Comparison of ENCODE assay signal across 14 mouse cellular contexts in the genomic region with DNA sequence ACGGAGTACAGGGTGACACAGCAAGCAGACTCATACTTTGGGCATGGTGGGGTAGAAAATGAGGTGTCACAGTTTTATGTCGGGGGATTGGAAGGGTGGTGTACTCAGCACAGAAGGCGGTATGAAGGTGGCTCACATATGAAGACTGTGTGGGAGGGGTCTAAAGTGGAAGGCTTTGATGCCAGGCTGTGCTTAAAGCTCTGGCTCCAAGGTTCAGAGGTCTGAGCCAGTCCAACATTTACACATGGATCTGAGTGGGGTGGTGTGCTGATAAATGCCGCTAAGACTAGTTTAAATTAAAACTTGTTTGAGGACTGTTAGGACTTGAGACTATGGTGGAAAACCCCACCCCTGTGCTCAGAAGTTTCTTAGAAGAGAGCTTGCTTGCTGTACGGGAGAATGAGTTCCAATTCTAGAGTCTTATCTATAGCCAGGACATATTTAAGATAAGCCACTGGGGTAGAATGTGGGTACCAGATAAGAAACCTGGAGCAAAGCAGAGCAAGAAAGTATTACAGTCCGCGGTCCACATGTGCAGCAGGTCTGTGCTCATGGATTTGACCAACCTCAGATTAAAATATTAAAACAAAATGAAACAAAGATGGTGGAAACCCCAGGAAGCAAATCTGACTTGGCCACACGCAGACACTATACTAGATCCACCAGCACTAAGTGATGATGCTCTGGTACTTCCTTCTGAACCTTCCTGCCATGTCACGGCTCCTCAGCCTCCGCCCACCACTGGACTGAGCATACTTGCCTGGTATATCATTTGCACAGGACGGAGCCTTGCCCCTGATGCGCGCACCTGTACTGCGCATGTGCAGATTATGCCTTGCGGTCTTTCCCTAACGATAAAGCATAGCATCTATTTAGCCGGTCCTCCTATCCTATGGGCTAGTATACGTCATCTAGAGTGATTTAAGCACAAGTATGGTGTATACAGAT. TPM values are rescaled to one million over a fixed set of nuclear protein-coding genes. Genes with fewer than 3 reads are reported as not detected.
DNase-seq lines count a peak whose midpoint lies in the region; ATAC-seq lines count a peak whose summit lies in the region.
"Had no signal": no experiment of that assay in that cellular context is flagged by ENCODE, and none has a peak within 500 bp of the region (broad histone marks: within the 10 kb centered on the region; RNA-seq: fewer than 3 reads in every experiment).

No protein-coding gene starts in this region.

- ATAC-seq in forebrain, embryonic 11.5 days (replicated peaks; ENCODE audit: low FRiP score): no peak
- ATAC-seq in megakaryocyte progenitor cell, adult 5-6 weeks (replicated peaks; ENCODE audit: poor library complexity): peak; percentile 66
- ATAC-seq: forebrain, embryonic 13.5 days; Patski had no signal

- DNase-seq in forebrain, embryonic 10.5 days (ENCODE audit: extremely low spot score, low spot score): no peak
- DNase-seq in forebrain, embryonic 11.5 days (ENCODE audit: low spot score): no peak
- peak; percentile 75 for DNase-seq in spleen, adult 12 weeks (ENCODE audit: low spot score)
- no peak for DNase-seq in spleen, adult 18-20 months
- DNase-seq in frontal cortex, adult 2 months (ENCODE audit: extremely low spot score in 1 of 2, low spot score in 1 of 2): no peak
- no peak for DNase-seq in adrenal gland, adult 2 months
- no peak for DNase-seq in cerebellum, adult 9-10 months
- DNase-seq: kidney, adult 9 months; lung, postnatal 10 days; right cerebral cortex, adult 18-20 months; thymus, postnatal 25 days had no signal

- H3K27me3 ChIP-seq in forebrain, embryonic 10.5 days (ENCODE audit: poor library complexity, severe bottlenecking): no peaks in the 10 kb centered on the region
- H3K27me3 ChIP-seq in forebrain, embryonic 11.5 days (ENCODE audit: control insufficient read depth, insufficient read depth, low read length): no peaks in the 10 kb centered on the region
- H3K27me3 ChIP-seq: forebrain, embryonic 13.5 days; Patski had no signal

- 0 out of 2 replicates have a peak overlapping the region, but pooled peaks have one; percentile 22 for H3K27ac ChIP-seq in forebrain, embryonic 10.5 days
- H3K27ac ChIP-seq in forebrain, embryonic 11.5 days (ENCODE audit: low read depth, low read length): no peak overlapping the region
- H3K27ac ChIP-seq: forebrain, embryonic 13.5 days had no signal

- 93% methylated on average over 18 of the region's 18 CpGs for WGBS in forebrain, embryonic 10.5 days
- WGBS in forebrain, embryonic 11.5 days: 89% methylated on average over 18 of the region's 18 CpGs

- no peaks in the 10 kb centered on the region for H3K36me3 ChIP-seq in forebrain, embryonic 10.5 days (replicated peaks)
- H3K36me3 ChIP-seq in forebrain, embryonic 11.5 days (ENCODE audit: control insufficient read depth, insufficient read depth, low read length): no peaks in the 10 kb centered on the region

- H3K9me3 ChIP-seq in forebrain, embryonic 10.5 days: no peaks in the 10 kb centered on the region
- no peaks in the 10 kb centered on the region for H3K9me3 ChIP-seq in forebrain, embryonic 11.5 days (ENCODE audit: control insufficient read depth, low read length)
- H3K9me3 ChIP-seq: forebrain, embryonic 13.5 days had no signal

- H3K4me3 ChIP-seq in forebrain, embryonic 10.5 days: no peak overlapping the region
- H3K4me3 ChIP-seq in forebrain, embryonic 11.5 days (ENCODE audit: low read depth, low read length): no peak overlapping the region
- H3K4me3 ChIP-seq: forebrain, embryonic 13.5 days had no signal

- no peak overlapping the region for H3K4me2 ChIP-seq in forebrain, embryonic 11.5 days (ENCODE audit: low read depth, low read length, severe bottlenecking)
- H3K4me2 ChIP-seq: forebrain, embryonic 13.5 days had no signal

- H3K9ac ChIP-seq in forebrain, embryonic 11.5 days (ENCODE audit: low read length): no peak overlapping the region
- H3K9ac ChIP-seq: forebrain, embryonic 13.5 days had no signal

- peaks cover 8% of the 10 kb centered on the region; the same call in 1 of the 2 replicates for H3K4me1 ChIP-seq in forebrain, embryonic 10.5 days
- no peaks in the 10 kb centered on the region for H3K4me1 ChIP-seq in forebrain, embryonic 11.5 days (replicated peaks; ENCODE audit: control insufficient read depth, insufficient read depth, low read length)

RNA-seq across cellular contexts. Expression of a gene that starts 48.2 kb away (rescaled TPM):
- 26.4 and 29.0 TPM in 2 replicates for polyA plus RNA-seq in forebrain, embryonic 10.5 days (2016; fragmentation: Nextera tagmentation; extraction: Ambion mirVana)
- polyA plus RNA-seq in forebrain, embryonic 11.5 days (2014; fragmentation: Nextera tagmentation; extraction: Ambion mirVana): 31.0 and 33.5 TPM in 2 replicates
- 58.0 and 60.1 TPM in 2 replicates for total RNA-seq in megakaryocyte progenitor cell, adult 5-6 weeks (2015)
- 9.0 and 12.6 TPM in 2 replicates for total RNA-seq in megakaryocyte progenitor cell, adult 5-6 weeks (2017)
- polyA plus RNA-seq in frontal cortex, adult 2 months (2012; rRNA removed): 22.6 and 23.8 TPM in 2 replicates
- 100 to 1,000 TPM in 1 of 2 experiments, 10 to 100 TPM in 1; 98.6 to 163 TPM for total RNA-seq in adrenal gland, adult 2 months (2021)
- polyA plus RNA-seq in adrenal gland, adult 2 months (2012; rRNA removed): 85.1 and 97.1 TPM in 2 replicates

RNA-seq across cellular contexts. Expression of a gene that starts 48.9 kb away (rescaled TPM):
- 0.98 and 1.4 TPM in 2 replicates for polyA plus RNA-seq in forebrain, embryonic 10.5 days (2016; fragmentation: Nextera tagmentation; extraction: Ambion mirVana)
- 1.4 and 1.5 TPM in 2 replicates for polyA plus RNA-seq in forebrain, embryonic 11.5 days (2014; fragmentation: Nextera tagmentation; extraction: Ambion mirVana)
- 11.3 and 15.9 TPM in 2 replicates for total RNA-seq in megakaryocyte progenitor cell, adult 5-6 weeks (2015)
- 13.1 TPM in 2 replicates for total RNA-seq in megakaryocyte progenitor cell, adult 5-6 weeks (2017)
- 1.6 and 2.4 TPM in 2 replicates for polyA plus RNA-seq in frontal cortex, adult 2 months (2012; rRNA removed)
- total RNA-seq in adrenal gland, adult 2 months (2021): 1 to 10 TPM; 7.5 to 8.5 TPM
- polyA plus RNA-seq in adrenal gland, adult 2 months (2012; rRNA removed): 3.3 and 4.0 TPM in 2 replicates
